Mouse (Mus musculus) ES-Bruce4 (cell line): ENCODE data around the gene Wdr25.

Experiments used
- EP300 ChIP-seq: IDR thresholded peaks from 2 replicates; pipeline ENCODE4 v1.6.1; 2011; ENCODE audit warnings: low read depth, low read length; ENCODE audit not compliant: insufficient read depth
- POLR2A ChIP-seq: IDR thresholded peaks from one replicate; pipeline ENCODE4 v1.8.1; 2011; ENCODE audit warnings: low read length; ENCODE audit not compliant: insufficient read depth

GRCm38 (mm10) chr12:108995976-108996636 lies 102.7 kb downstream of the Wdr25 start:
- TF ChIP-seq POLR2A: no peak
- no peak for TF ChIP-seq EP300
